Mouse (Mus musculus) MEL (cell line): ENCODE data around the gene Srarp. TPM values are rescaled to one million over a fixed set of nuclear protein-coding genes. Genes with fewer than 3 reads are reported as not detected.

Experiments
- DNase-seq: peaks from one replicate; pipeline ENCODE4 v3.0.0; 2011; ENCODE audit warnings: low read depth, low spot score
- H3K27ac ChIP-seq: 2 replicates; pipeline ENCODE4 v1.5.1; 2012; ENCODE audit warnings: low read depth, mild to moderate bottlenecking, control low read depth, low read length, moderate library complexity; ENCODE audit not compliant: control insufficient read depth
- H3K27me3 ChIP-seq, 2 experiments: fragments of 150-350 bp in 1 of 2; sonication (generic) in 1 of 2; 2 replicates each; pipeline ENCODE4 v1.6.1; 2012; ENCODE audit warnings: low read length in 2 of 2, mild to moderate bottlenecking in 2 of 2, improper control_type of control experiment in 1 of 2, moderate library complexity in 1 of 2; ENCODE audit not compliant: insufficient read depth in 2 of 2, control insufficient read depth in 1 of 2
- H3K36me3 ChIP-seq, 2 experiments: 2 replicates each; pipeline ENCODE4 v1.6.1; 2012 to 2014; ENCODE audit warnings: low read length in 2 of 2, improper control_type of control experiment in 1 of 2, inconsistent platforms in 1 of 2, mild to moderate bottlenecking in 1 of 2; ENCODE audit not compliant: insufficient read depth in 2 of 2, control insufficient read depth in 1 of 2
- H3K4me1 ChIP-seq, 2 experiments: fragments of 150-350 bp in 1 of 2; sonication (generic) in 1 of 2; 2 replicates each; pipeline ENCODE4 v1.6.1; 2012; ENCODE audit warnings: low read length in 2 of 2, improper control_type of control experiment in 1 of 2, mild to moderate bottlenecking in 1 of 2; ENCODE audit not compliant: insufficient read depth in 2 of 2, control insufficient read depth in 1 of 2
- H3K4me3 ChIP-seq, 2 experiments: fragments of 150-350 bp in 1 of 2; sonication (generic) in 1 of 2; 2 replicates each; pipeline ENCODE4 v1.5.1; 2012; ENCODE audit warnings: low read depth in 2 of 2, low read length in 2 of 2, mild to moderate bottlenecking in 2 of 2, moderate library complexity in 2 of 2, control low read depth in 1 of 2, improper control_type of control experiment in 1 of 2; ENCODE audit not compliant: control insufficient read depth in 1 of 2, insufficient read depth in 1 of 2
- H3K79me2 ChIP-seq: 2 replicates; pipeline ENCODE4 v1.6.1; 2012; ENCODE audit warnings: mild to moderate bottlenecking, low read length, moderate library complexity; ENCODE audit not compliant: control insufficient read depth, poor library complexity, insufficient read depth
- H3K9ac ChIP-seq: 2 replicates; pipeline ENCODE4 v1.6.1; 2012; ENCODE audit warnings: low read depth, mild to moderate bottlenecking, control low read depth, low read length, moderate library complexity; ENCODE audit not compliant: control insufficient read depth, poor library complexity, severe bottlenecking
- H3K9me3 ChIP-seq: fragments of 150-350 bp; sonication (generic); replicated peaks from 2 replicates; pipeline ENCODE4 v1.6.1; 2012; ENCODE audit warnings: mild to moderate bottlenecking, low read length, improper control_type of control experiment, moderate library complexity; ENCODE audit not compliant: insufficient read depth
- BHLHE40 ChIP-seq: IDR thresholded peaks from 2 replicates; pipeline ENCODE4 v1.6.1; 2012; ENCODE audit warnings: low read depth, mild to moderate bottlenecking, inconsistent platforms, low read length, improper control_type of control experiment, borderline replicate concordance
- CHD2 ChIP-seq: IDR thresholded peaks from 2 replicates; pipeline ENCODE4 v1.6.1; 2011; ENCODE audit warnings: low read length, improper control_type of control experiment
- CTCF ChIP-seq, 3 experiments: IDR thresholded peaks in 2 of 3; conservative IDR thresholded peaks in 1 of 3; 2 replicates each; pipeline ENCODE4 v1.5.1; 2011 to 2012; ENCODE audit warnings: low read length in 3 of 3, low read depth in 2 of 3, mild to moderate bottlenecking in 2 of 3, improper control_type of control experiment in 1 of 3, inconsistent platforms in 1 of 3, mixed read lengths in 1 of 3, moderate library complexity in 1 of 3; ENCODE audit not compliant: control insufficient read depth in 1 of 3, insufficient read depth in 1 of 3, poor library complexity in 1 of 3, severe bottlenecking in 1 of 3
- E2F4 ChIP-seq: IDR thresholded peaks from 2 replicates; pipeline ENCODE4 v1.6.1; 2011; ENCODE audit warnings: low read depth, low read length, improper control_type of control experiment, borderline replicate concordance
- ELF1 ChIP-seq: IDR thresholded peaks from 2 replicates; pipeline ENCODE4 v1.6.1; 2014; ENCODE audit warnings: low read depth, mild to moderate bottlenecking, inconsistent platforms, low read length, improper control_type of control experiment, moderate library complexity
- EP300 ChIP-seq, 2 experiments: IDR thresholded peaks; 2 replicates each; pipeline ENCODE4 v1.6.1; 2011; ENCODE audit warnings: improper control_type of control experiment in 2 of 2, low read length in 2 of 2, low read depth in 1 of 2, mild to moderate bottlenecking in 1 of 2
- HCFC1 ChIP-seq: IDR thresholded peaks from 2 replicates; pipeline ENCODE4 v1.6.1; 2012; ENCODE audit warnings: low read depth, mild to moderate bottlenecking, inconsistent platforms, low read length, improper control_type of control experiment, moderate library complexity
- KAT2A ChIP-seq: conservative IDR thresholded peaks from 2 replicates; pipeline ENCODE4 v1.6.1; 2012; ENCODE audit warnings: low read depth, low read length, improper control_type of control experiment, inconsistent platforms
- MAFK ChIP-seq: IDR thresholded peaks from 2 replicates; pipeline ENCODE4 v1.6.1; 2011; ENCODE audit warnings: low read depth, mild to moderate bottlenecking, low read length, improper control_type of control experiment, borderline replicate concordance
- MAZ ChIP-seq: IDR thresholded peaks from 2 replicates; pipeline ENCODE4 v1.6.1; 2012; ENCODE audit warnings: low read depth, mild to moderate bottlenecking, inconsistent platforms, low read length, improper control_type of control experiment
- MEF2A ChIP-seq: IDR thresholded peaks from 2 replicates; pipeline ENCODE4 v1.6.1; 2014; ENCODE audit warnings: low read depth, mild to moderate bottlenecking, inconsistent platforms, low read length, improper control_type of control experiment; ENCODE audit not compliant: poor library complexity, insufficient replicate concordance, severe bottlenecking; ENCODE audit errors: extremely low read depth
- MXI1 ChIP-seq: IDR thresholded peaks from 2 replicates; pipeline ENCODE4 v1.6.1; 2011; ENCODE audit warnings: mild to moderate bottlenecking, low read depth, low read length, improper control_type of control experiment
- MYC ChIP-seq: IDR thresholded peaks from 2 replicates; pipeline ENCODE4 v1.6.1; 2011; ENCODE audit warnings: low read depth, mild to moderate bottlenecking, low read length, improper control_type of control experiment, moderate library complexity
- NELFE ChIP-seq: IDR thresholded peaks from 2 replicates; pipeline ENCODE4 v1.6.1; 2011; ENCODE audit warnings: low read depth, low read length, improper control_type of control experiment
- NRF1 ChIP-seq: IDR thresholded peaks from 2 replicates; pipeline ENCODE4 v1.6.1; 2014; ENCODE audit warnings: low read depth, mild to moderate bottlenecking, inconsistent platforms, low read length, improper control_type of control experiment, moderate library complexity; ENCODE audit not compliant: poor library complexity, insufficient read depth, severe bottlenecking
- SMC3 ChIP-seq: IDR thresholded peaks from 2 replicates; pipeline ENCODE4 v1.6.1; 2011; ENCODE audit warnings: low read depth, low read length, improper control_type of control experiment
- TAL1 ChIP-seq: IDR thresholded peaks from 2 replicates; pipeline ENCODE4 v1.6.1; 2012; ENCODE audit warnings: mild to moderate bottlenecking, inconsistent platforms, low read length, moderate library complexity, mixed read lengths
- TCF12 ChIP-seq: IDR thresholded peaks from 2 replicates; pipeline ENCODE4 v1.6.1; 2014; ENCODE audit warnings: low read depth, mild to moderate bottlenecking, inconsistent platforms, low read length, improper control_type of control experiment, moderate library complexity
- UBTF ChIP-seq: IDR thresholded peaks from 2 replicates; pipeline ENCODE4 v1.6.1; 2012; ENCODE audit warnings: low read depth, mild to moderate bottlenecking, inconsistent platforms, low read length, improper control_type of control experiment, moderate library complexity, borderline replicate concordance; ENCODE audit not compliant: insufficient read depth
- USF1 ChIP-seq: IDR thresholded peaks from 2 replicates; pipeline ENCODE4 v1.6.1; 2014; ENCODE audit warnings: low read depth, mild to moderate bottlenecking, inconsistent platforms, low read length, improper control_type of control experiment, moderate library complexity
- USF2 ChIP-seq, 2 experiments: IDR thresholded peaks; 2 replicates each; pipeline ENCODE4 v1.6.1; 2011 to 2012; ENCODE audit warnings: improper control_type of control experiment in 2 of 2, low read length in 2 of 2, borderline replicate concordance in 1 of 2, inconsistent platforms in 1 of 2, low read depth in 1 of 2, mild to moderate bottlenecking in 1 of 2; ENCODE audit not compliant: insufficient read depth in 1 of 2
- ZKSCAN1 ChIP-seq: IDR thresholded peaks from 2 replicates; pipeline ENCODE4 v1.6.1; 2012; ENCODE audit warnings: low read depth, mild to moderate bottlenecking, inconsistent platforms, low read length, improper control_type of control experiment, moderate library complexity
- polyA plus RNA-seq, 2 experiments: library from polyadenylated mRNA; stranded (reverse) in 1 of 2; unstranded in 1 of 2; fragments of >175 nt in 1 of 2; fragments of >200 nt in 1 of 2; gene quantifications; 2 replicates each; pipeline versions ENCODE4 v1.2.1 to v1.2.4; 2012; ENCODE audit warnings: low replicate concordance in 2 of 2, low read depth in 1 of 2; ENCODE audit not compliant: insufficient read length in 2 of 2, insufficient read depth in 1 of 2, missing spikeins in 1 of 2
- total RNA-seq: library from RNA; depleted of rRNA; stranded (reverse); fragments of 300-350 nt; gene quantifications from 2 replicates; pipeline ENCODE4 v1.2.3, GENCODE M21; 2012

Srarp gene
- total and polyA plus RNA-seq, 3 experiments, result not detected

GRCm38 (mm10) chr4:141420886-141421285, 15.0 kb downstream of the Srarp start:
- Histone ChIP-seq H3K4me1 (no peaks in the 10 kb centered on the region), H3K27ac (no peak overlapping the region), H3K36me3 (no peaks in the 10 kb centered on the region), H3K9ac (no peak overlapping the region), H3K79me2 (no peaks in the 10 kb centered on the region), H3K4me3 (no peak overlapping the region), H3K9me3 (no peaks in the 10 kb centered on the region), H3K27me3 (peaks cover 0 to 1% of the 10 kb centered on the region in 2 experiments; a peak in 2 of 4 replicates)
- TF ChIP-seq TCF12 (no peak), CHD2 (no peak), ZKSCAN1 (no peak), NELFE (no peak), KAT2A (no peak), CTCF (IDR thresholded peaks at IDR 0.05 in 2 of 3, conservative IDR thresholded peaks at IDR 0.05 in 1 of 3; ENCODE audit: control insufficient read depth in 1 of 3, insufficient read depth in 1 of 3, low read depth in 2 of 3, low read length in 3 of 3, poor library complexity in 1 of 3, severe bottlenecking in 1 of 3) (no peak), BHLHE40 (no peak), EP300 (IDR thresholded peaks at IDR 0.05; ENCODE audit: low read depth in 1 of 2, low read length in 2 of 2) (no peak), UBTF (no peak)
- no peak for DNase-seq

- peaks cover 0 to 1% of the 10 kb centered on the region in 2 experiments; a peak in 2 of 4 replicates for H3K27me3 ChIP-seq
- H3K79me2 ChIP-seq, result no peaks in the 10 kb centered on the region
- no peak within 1 kb of the TSS for H3K27ac ChIP-seq
- no peaks in the 10 kb centered on the region for H3K9me3 ChIP-seq
- no peak within 1 kb of the TSS for H3K9ac ChIP-seq
- TF ChIP-seq TAL1 (no peak), HCFC1 (no peak), ELF1 (no peak), USF2 (IDR thresholded peaks at IDR 0.05; ENCODE audit: borderline replicate concordance in 1 of 2, insufficient read depth in 1 of 2, low read depth in 1 of 2, low read length in 2 of 2) (no peak), USF1 (no peak), NRF1 (no peak), MAFK (no peak), SMC3 (no peak), MEF2A (no peak), MXI1 (no peak), MAZ (no peak), BHLHE40 (no peak), MYC (no peak), E2F4 (no peak), UBTF (no peak), KAT2A (no peak)
- no peak within 1 kb of the TSS for H3K4me3 ChIP-seq
- no peaks in the 10 kb centered on the region for H3K4me1 ChIP-seq
- H3K36me3 ChIP-seq, result no peaks in the 10 kb centered on the region
- DNase-seq, result no peak
These were observed 15.6 kb downstream of the Srarp start, which contains the start of gene Hspb7 for GRCm38 (mm10) chr4:141420192-141420829. Gene Hspb7, plus strand, starts transcription at chr4:141420779.
